Mouse (Mus musculus) embryonic facial prominence, embryonic 11.5 days (tissue): Measurements from ENCODE around the gene Dynlt3. TPM values are rescaled to one million over a fixed set of nuclear protein-coding genes. Genes with fewer than 3 reads are reported as not detected.
"Not testable (repeated sequence)": the region's sequence is repeated elsewhere in the genome, so short reads cannot be mapped to it uniquely, and the experiment has no call there.

ENCODE experiments used
- ATAC-seq: fragments of 200-750 bp; cut with Nextera tagmentation; replicated peaks from 2 replicates; pipeline ENCODE4 v1.8.0; 2017; ENCODE audit warnings: low read depth; ENCODE audit not compliant: insufficient number of reproducible peaks, low FRiP score, low TSS enrichment
- DNase-seq: peaks from one replicate; pipeline ENCODE4 v3.0.0-alpha.2; 2015; ENCODE audit warnings: low spot score
- H3K27ac ChIP-seq: fragments of 300-500 bp; sonication (generic); replicated peaks from 2 replicates; pipeline ENCODE4 v1.5.1; 2014; ENCODE audit warnings: mild to moderate bottlenecking, low read depth, low read length, control low read depth
- H3K27me3 ChIP-seq: fragments of 300-500 bp; sonication (generic); 2 replicates; pipeline ENCODE4 v1.6.1; 2014; ENCODE audit warnings: mild to moderate bottlenecking, low read length, moderate library complexity, mixed read lengths; ENCODE audit not compliant: control insufficient read depth, insufficient read depth
- H3K36me3 ChIP-seq: fragments of 300-500 bp; sonication (generic); replicated peaks from 2 replicates; pipeline ENCODE4 v1.6.1; 2014; ENCODE audit warnings: low read depth, mild to moderate bottlenecking, low read length, moderate library complexity, mixed read lengths; ENCODE audit not compliant: control insufficient read depth, insufficient read depth
- H3K4me1 ChIP-seq: fragments of 300-500 bp; sonication (generic); 2 replicates; pipeline ENCODE4 v1.6.1; 2014; ENCODE audit warnings: low read length, mixed read lengths; ENCODE audit not compliant: control insufficient read depth, insufficient read depth
- H3K4me2 ChIP-seq: fragments of 300-500 bp; sonication (generic); 2 replicates; pipeline ENCODE4 v1.6.1; 2014; ENCODE audit warnings: low read depth, mild to moderate bottlenecking, control low read depth, low read length, moderate library complexity
- H3K4me3 ChIP-seq: fragments of 300-500 bp; sonication (generic); 2 replicates; pipeline ENCODE4 v1.5.1; 2014; ENCODE audit warnings: low read depth, low read length, control low read depth
- H3K9ac ChIP-seq: fragments of 300-500 bp; sonication (generic); replicated peaks from 2 replicates; pipeline ENCODE4 v1.6.1; 2014; ENCODE audit warnings: mild to moderate bottlenecking, control low read depth, low read length
- H3K9me3 ChIP-seq: fragments of 300-500 bp; sonication (generic); replicated peaks from 2 replicates; pipeline ENCODE4 v1.6.1; 2016; ENCODE audit warnings: mild to moderate bottlenecking, low read length, inconsistent platforms, mixed read lengths; ENCODE audit not compliant: control insufficient read depth
- WGBS: fragments of 180-500 bp; shearing (Covaris S2); extraction: QIAGEN DNeasy Blood & Tissue Kit; methylation state at CpG from one replicate; pipeline ENCODE4 v1.1.7; 2014; 5-methylcytosine and 5-hydroxymethylcytosine counted together
- polyA plus RNA-seq: library from polyadenylated mRNA; unstranded; fragments of >200 nt; fragmentation: Nextera tagmentation; extraction: Ambion mirVana; gene quantifications from 2 replicates; pipeline ENCODE4 v1.2.1, GENCODE M21; 2014

Gene Dynlt3
- polyA plus RNA-seq, result 23.5 and 24.9 TPM in 2 replicates

GRCm38 (mm10) chrX:9662391-9663111, at the start of gene Dynlt3:
Gene Dynlt3 (minus strand): TSS chrX:9663003.
- ATAC-seq, result peak; percentile 100
- DNase-seq, result peak; percentile 84
- Histone ChIP-seq H3K27ac (0 out of 2 replicates have a peak within 1 kb of the TSS, but pooled peaks have one; percentile 35), H3K36me3 (no peaks in the 10 kb centered on the region), H3K27me3 (no peaks in the 10 kb centered on the region), H3K9me3 (no peaks in the 10 kb centered on the region), H3K4me2 (peak within 1 kb of the TSS; percentile 34), H3K9ac (peak within 1 kb of the TSS; percentile 61), H3K4me1 (no peaks in the 10 kb centered on the region), H3K4me3 (peak within 1 kb of the TSS; percentile 38)
- 12% methylated on average over 30 of the region's 30 CpGs for WGBS

GRCm38 (mm10) chrX:9699815-9700214, 37.0 kb upstream of the Dynlt3 start:
- no peak for DNase-seq
- Histone ChIP-seq H3K4me3 (no peak overlapping the region), H3K4me1 (no peaks in the 10 kb centered on the region), H3K27ac (no peak overlapping the region), H3K4me2 (no peak overlapping the region), H3K36me3 (no peaks in the 10 kb centered on the region), H3K9ac (no peak overlapping the region), H3K9me3 (no peaks in the 10 kb centered on the region), H3K27me3 (no peaks in the 10 kb centered on the region)
- 84% methylated on average over 3 of the region's 3 CpGs for WGBS
- ATAC-seq, result no peak

DNA sequence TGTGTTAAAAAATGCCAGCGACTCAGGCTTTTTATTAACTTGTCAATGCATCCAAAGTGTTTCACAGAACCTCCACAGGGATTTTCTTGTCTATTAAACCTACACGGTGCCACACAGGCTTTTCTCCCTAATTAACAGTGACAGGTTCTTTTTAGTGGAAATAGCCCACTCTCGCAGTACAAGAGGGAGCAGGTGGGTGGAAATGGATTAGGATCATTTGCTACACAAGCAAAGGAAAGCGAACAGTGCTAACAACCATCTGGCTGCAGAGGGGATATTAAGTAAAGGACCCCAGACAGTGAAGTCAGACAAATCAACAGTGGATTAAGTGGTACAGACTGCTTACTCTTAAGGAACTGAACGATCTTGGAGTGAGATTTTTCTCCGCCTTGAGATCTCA, 33.2 kb upstream of the Dynlt3 start:
- Histone ChIP-seq H3K27ac (no peak overlapping the region), H3K27me3 (no peaks in the 10 kb centered on the region), H3K4me1 (no peaks in the 10 kb centered on the region), H3K9me3 (no peaks in the 10 kb centered on the region), H3K36me3 (no peaks in the 10 kb centered on the region), H3K4me3 (no peak overlapping the region), H3K4me2 (no peak overlapping the region), H3K9ac (no peak overlapping the region)
- DNase-seq (peak; percentile 16), ATAC-seq (peak; percentile 44; the same call in 1 of the 2 replicates)
- WGBS, result 65% methylated on average over 6 of the region's 6 CpGs

DNA sequence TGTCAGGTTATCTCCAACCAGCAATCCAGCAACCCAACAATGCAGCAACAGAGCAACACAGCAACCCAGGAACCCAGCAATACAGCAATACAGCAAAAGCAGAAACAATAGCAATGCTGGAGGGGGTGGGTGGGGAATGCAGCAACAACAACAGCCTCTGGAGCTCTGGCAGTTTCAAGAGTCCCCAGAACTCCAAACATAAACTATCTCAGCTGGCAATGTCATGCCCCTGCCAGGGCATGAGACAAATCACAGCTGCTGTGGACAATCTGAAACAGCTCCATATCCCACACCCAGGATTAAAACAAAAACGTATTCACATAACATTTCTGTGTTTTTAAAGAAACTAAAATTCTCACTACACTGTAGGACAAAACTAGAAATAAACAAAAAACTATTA, 9.2 kb upstream of the Dynlt3 start:
- Histone ChIP-seq H3K36me3 (no peaks in the 10 kb centered on the region), H3K9ac (no peak overlapping the region), H3K4me3 (no peak overlapping the region), H3K4me2 (no peak overlapping the region), H3K4me1 (no peaks in the 10 kb centered on the region), H3K27me3 (no peaks in the 10 kb centered on the region), H3K9me3 (no peaks in the 10 kb centered on the region), H3K27ac (no peak overlapping the region)
- no peak for ATAC-seq
- 65% methylated on average over 1 of the region's 1 CpGs for WGBS
- DNase-seq, result no peak

DNA sequence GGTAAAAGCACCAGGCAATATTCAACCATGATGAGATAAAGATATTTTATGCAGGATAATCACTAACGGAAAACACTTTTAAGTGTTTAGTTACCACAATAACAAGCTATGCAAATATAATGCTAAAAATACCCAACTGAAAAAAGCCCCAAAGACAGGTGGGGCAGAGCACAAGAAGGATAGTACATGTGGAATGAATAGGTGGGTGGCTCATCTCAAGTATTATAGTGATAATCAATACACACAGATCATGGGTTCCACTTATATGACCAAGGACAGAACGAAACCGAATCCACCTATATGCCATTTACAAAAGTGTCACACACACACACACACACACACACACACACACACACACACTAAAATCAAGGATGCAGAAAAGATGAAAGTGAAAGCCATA, 8.6 kb upstream of the Dynlt3 start:
- DNase-seq, result no peak
- H3K9ac ChIP-seq, result no peak overlapping the region
- H3K27me3 ChIP-seq, result no peaks in the 10 kb centered on the region
- H3K4me1 ChIP-seq, result no peaks in the 10 kb centered on the region
- WGBS, result 86% methylated on average over 3 of the region's 3 CpGs
- no peaks in the 10 kb centered on the region for H3K36me3 ChIP-seq
- H3K27ac ChIP-seq, result no peak overlapping the region
- ATAC-seq, result no peak
- H3K4me2 ChIP-seq, result no peak overlapping the region
- H3K4me3 ChIP-seq, result no peak overlapping the region
- no peaks in the 10 kb centered on the region for H3K9me3 ChIP-seq

DNA sequence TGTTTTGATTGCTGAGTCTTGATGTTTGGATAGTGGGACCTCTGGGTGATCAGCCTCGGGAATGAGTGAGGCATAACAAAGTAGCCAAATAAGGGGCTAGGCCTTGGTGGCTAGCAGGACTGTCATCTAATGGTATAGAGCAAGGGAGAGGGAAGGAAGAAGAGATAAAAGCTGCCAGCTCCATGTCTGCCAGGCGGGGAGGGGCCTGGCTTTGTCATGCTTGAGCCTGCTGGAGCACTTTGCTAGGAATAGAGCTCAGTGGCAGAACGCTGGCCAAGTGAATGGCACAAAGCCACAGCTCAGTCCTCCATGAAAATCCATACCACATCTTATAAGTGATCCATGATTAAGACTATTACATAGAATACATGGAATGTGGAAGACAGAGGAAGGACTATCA, 10.0 kb downstream of the Dynlt3 start:
- Histone ChIP-seq H3K4me3 (no peak overlapping the region), H3K4me1 (no peaks in the 10 kb centered on the region), H3K4me2 (no peak overlapping the region), H3K27me3 (no peaks in the 10 kb centered on the region), H3K36me3 (no peaks in the 10 kb centered on the region), H3K9ac (no peak overlapping the region), H3K27ac (no peak overlapping the region), H3K9me3 (no peaks in the 10 kb centered on the region)
- DNase-seq, result no peak
- WGBS, result 70% methylated on average over 3 of the region's 3 CpGs
- ATAC-seq, result no peak

- H3K9me3 ChIP-seq, DNase-seq, H3K36me3 ChIP-seq, H3K4me2 ChIP-seq, H3K9ac ChIP-seq, ATAC-seq, H3K4me1 ChIP-seq, H3K27me3 ChIP-seq, H3K4me3 ChIP-seq, H3K27ac ChIP-seq: not testable (repeated sequence)
- 68% methylated on average over 5 of the region's 5 CpGs for WGBS
Observed at GRCm38 (mm10) chrX:9640594-9640993, 22.2 kb downstream of the Dynlt3 start.

DNA sequence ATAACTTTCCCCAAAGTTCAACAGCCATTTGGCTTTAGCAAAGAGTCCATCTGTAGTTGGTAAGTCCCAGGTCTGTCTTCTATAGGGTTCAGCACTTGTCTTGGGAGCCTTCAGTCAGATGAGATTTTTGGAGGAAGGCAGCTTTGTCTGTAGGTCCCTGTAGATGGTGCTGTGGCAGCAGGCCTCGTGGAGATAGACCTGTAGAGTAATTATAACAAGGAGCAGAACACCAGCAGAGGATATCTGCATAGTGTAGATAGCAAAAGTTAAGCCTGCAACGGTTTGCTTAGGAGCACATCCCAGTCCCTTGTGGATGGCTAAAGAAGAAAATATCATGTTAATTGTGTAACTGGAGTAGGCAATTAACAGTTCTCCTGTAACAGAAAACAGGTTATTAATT, 22.7 kb downstream of the Dynlt3 start:
- not testable (repeated sequence) for DNase-seq, H3K4me2 ChIP-seq, H3K9ac ChIP-seq, H3K27ac ChIP-seq, H3K4me1 ChIP-seq, H3K36me3 ChIP-seq, ATAC-seq, H3K9me3 ChIP-seq, H3K4me3 ChIP-seq, H3K27me3 ChIP-seq
- 63% methylated on average over 2 of the region's 2 CpGs for WGBS
